Mouse (Mus musculus): Measurements from ENCODE around the gene Gjb3. TPM values are rescaled to one million over a fixed set of nuclear protein-coding genes. Genes with fewer than 3 reads are reported as not detected.

Gjb3 gene
- polyA plus RNA-seq, 1 experiment: 2.0 TPM

DNA sequence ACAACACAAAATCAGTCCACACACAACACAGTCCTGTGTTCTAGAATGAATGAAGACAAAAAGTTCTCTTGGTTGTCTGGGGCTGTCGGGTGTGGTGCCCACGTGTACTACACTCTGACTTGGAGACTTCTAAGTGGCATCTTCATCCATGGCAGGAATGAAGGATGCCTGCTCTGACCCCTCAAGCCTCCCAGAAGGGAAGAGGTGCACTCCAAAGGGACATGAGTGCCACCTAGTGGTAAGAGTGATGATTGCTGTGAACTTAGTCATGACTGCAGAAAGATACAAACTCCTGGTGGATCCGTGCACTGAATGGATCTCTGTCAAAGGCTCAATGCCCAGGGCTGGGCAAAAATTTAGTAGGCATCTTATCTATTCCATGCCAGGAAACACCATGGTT is 11.0 kb downstream of the Gjb3 start:
- Histone ChIP-seq H3K27ac (ENCODE audit: control insufficient read depth, insufficient read depth, low read length) (no peak overlapping the region), H3K4me1 (replicated peaks; ENCODE audit: control insufficient read depth, insufficient read depth, low read length) (no peaks in the 10 kb centered on the region), H3K4me3 (ENCODE audit: control insufficient read depth, insufficient read depth, low read length) (no peak overlapping the region), H3K27me3 (ENCODE audit: control insufficient read depth, insufficient read depth, low read length) (no peaks in the 10 kb centered on the region), H3K36me3 (ENCODE audit: control insufficient read depth, insufficient read depth, low read length) (no peaks in the 10 kb centered on the region)
- no peak for TF ChIP-seq POLR2A (IDR thresholded peaks at IDR 0.05; ENCODE audit: control insufficient read depth, extremely low read depth, insufficient read depth, low read length, poor library complexity)
- no peak for TF ChIP-seq CTCF (IDR thresholded peaks at IDR 0.05; ENCODE audit: borderline replicate concordance, control insufficient read depth, extremely low read depth, insufficient read depth, low read length, poor library complexity)
- DNase-seq: peak; percentile 65
- WGBS: 10% methylated on average over 3 of the region's 3 CpGs

DNA sequence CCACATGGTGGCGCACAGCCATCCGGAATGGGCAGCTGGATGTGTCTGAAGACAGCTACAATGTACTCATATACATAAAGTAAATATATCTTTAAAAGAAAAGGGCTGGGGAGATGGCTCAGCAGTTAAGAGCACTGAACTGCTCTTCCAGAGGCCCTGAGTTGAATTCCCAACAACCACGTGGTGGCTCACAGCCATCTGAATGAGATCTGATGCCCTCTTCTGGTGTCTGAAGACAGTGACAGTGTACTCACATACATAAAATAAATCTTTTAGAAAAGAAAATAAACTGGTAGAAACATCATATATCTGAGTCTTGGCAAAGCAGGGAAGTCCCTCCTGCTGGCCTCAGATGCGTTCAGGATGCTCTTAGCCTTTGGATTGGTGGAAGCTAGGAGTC is 13.5 kb downstream of the Gjb3 start:
- Histone ChIP-seq H3K27me3 (ENCODE audit: control insufficient read depth, insufficient read depth, low read length) (no peaks in the 10 kb centered on the region), H3K27ac (ENCODE audit: control insufficient read depth, insufficient read depth, low read length) (no peak overlapping the region), H3K4me1 (replicated peaks; ENCODE audit: control insufficient read depth, insufficient read depth, low read length) (peaks cover 6% of the 10 kb centered on the region; the same call in 1 of the 2 replicates), H3K36me3 (ENCODE audit: control insufficient read depth, insufficient read depth, low read length) (no peaks in the 10 kb centered on the region), H3K4me3 (ENCODE audit: control insufficient read depth, insufficient read depth, low read length) (no peak overlapping the region)
- 75% methylated on average over 4 of the region's 4 CpGs for WGBS
- TF ChIP-seq POLR2A (IDR thresholded peaks at IDR 0.05; ENCODE audit: control insufficient read depth, extremely low read depth, insufficient read depth, low read length, poor library complexity) (no peak), CTCF (IDR thresholded peaks at IDR 0.05; ENCODE audit: borderline replicate concordance, control insufficient read depth, extremely low read depth, insufficient read depth, low read length, poor library complexity) (no peak)
- no peak for DNase-seq

DNA sequence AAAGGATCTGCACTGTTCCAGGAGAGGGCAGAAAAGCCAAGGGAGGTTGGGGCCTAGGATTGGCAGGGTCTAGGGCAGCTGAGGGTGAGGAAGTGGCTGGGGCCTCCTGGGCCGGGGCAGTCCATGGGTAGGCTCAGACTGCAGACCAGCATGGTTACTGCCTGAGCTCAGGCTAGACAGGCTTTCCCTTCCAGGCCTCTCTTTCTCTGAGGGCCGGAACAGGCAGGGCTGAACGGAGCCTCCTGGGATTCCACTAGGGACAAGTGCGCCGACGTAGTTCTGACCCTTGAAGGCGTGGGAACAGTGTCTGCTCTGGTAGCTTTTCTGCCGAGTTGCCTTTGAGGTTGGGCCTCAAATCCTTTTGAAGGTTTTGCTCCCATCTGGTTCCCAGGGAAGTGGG is 14.9 kb downstream of the Gjb3 start:
- no peaks in the 10 kb centered on the region for H3K27me3 ChIP-seq (ENCODE audit: control insufficient read depth, insufficient read depth, low read length)
- 89% methylated on average over 8 of the region's 8 CpGs for WGBS
- peaks cover 6% of the 10 kb centered on the region; the same call in 1 of the 2 replicates for H3K4me1 ChIP-seq (replicated peaks; ENCODE audit: control insufficient read depth, insufficient read depth, low read length)
- no peak overlapping the region for H3K27ac ChIP-seq (ENCODE audit: control insufficient read depth, insufficient read depth, low read length)
- H3K4me3 ChIP-seq (ENCODE audit: control insufficient read depth, insufficient read depth, low read length): no peak overlapping the region
- H3K36me3 ChIP-seq (ENCODE audit: control insufficient read depth, insufficient read depth, low read length): no peaks in the 10 kb centered on the region
- DNase-seq: no peak
- TF ChIP-seq CTCF (IDR thresholded peaks at IDR 0.05; ENCODE audit: borderline replicate concordance, control insufficient read depth, extremely low read depth, insufficient read depth, low read length, poor library complexity): no peak
- TF ChIP-seq POLR2A (IDR thresholded peaks at IDR 0.05; ENCODE audit: control insufficient read depth, extremely low read depth, insufficient read depth, low read length, poor library complexity): no peak

DNA sequence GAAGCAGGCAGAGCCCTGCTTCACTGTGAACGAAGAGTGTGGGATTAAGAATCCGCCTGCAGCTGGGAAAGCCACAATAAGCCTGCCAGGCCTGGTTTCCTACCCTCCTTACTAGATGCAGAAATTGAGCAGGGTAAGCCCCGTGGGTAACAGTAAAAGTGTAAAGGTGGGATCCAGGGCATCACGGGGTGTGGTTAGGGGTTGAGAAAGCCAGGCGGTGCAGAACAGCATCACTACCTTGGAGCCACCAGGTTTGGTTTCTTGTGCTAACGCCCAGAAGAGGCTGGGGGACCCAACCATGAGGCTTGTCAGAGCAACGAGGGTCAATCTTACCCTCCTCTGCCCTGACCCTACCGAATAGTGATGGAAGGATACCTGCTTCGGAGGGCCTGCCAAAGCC is 16.1 kb downstream of the Gjb3 start:
- no peaks in the 10 kb centered on the region for H3K27me3 ChIP-seq (ENCODE audit: control insufficient read depth, insufficient read depth, low read length)
- no peak for DNase-seq
- H3K36me3 ChIP-seq (ENCODE audit: control insufficient read depth, insufficient read depth, low read length): no peaks in the 10 kb centered on the region
- H3K27ac ChIP-seq (ENCODE audit: control insufficient read depth, insufficient read depth, low read length): no peak overlapping the region
- peaks cover 6% of the 10 kb centered on the region; the same call in 1 of the 2 replicates for H3K4me1 ChIP-seq (replicated peaks; ENCODE audit: control insufficient read depth, insufficient read depth, low read length)
- 83% methylated on average over 9 of the region's 9 CpGs for WGBS
- no peak for TF ChIP-seq CTCF (IDR thresholded peaks at IDR 0.05; ENCODE audit: borderline replicate concordance, control insufficient read depth, extremely low read depth, insufficient read depth, low read length, poor library complexity)
- TF ChIP-seq POLR2A (IDR thresholded peaks at IDR 0.05; ENCODE audit: control insufficient read depth, extremely low read depth, insufficient read depth, low read length, poor library complexity): no peak
- H3K4me3 ChIP-seq (ENCODE audit: control insufficient read depth, insufficient read depth, low read length): no peak overlapping the region

DNA sequence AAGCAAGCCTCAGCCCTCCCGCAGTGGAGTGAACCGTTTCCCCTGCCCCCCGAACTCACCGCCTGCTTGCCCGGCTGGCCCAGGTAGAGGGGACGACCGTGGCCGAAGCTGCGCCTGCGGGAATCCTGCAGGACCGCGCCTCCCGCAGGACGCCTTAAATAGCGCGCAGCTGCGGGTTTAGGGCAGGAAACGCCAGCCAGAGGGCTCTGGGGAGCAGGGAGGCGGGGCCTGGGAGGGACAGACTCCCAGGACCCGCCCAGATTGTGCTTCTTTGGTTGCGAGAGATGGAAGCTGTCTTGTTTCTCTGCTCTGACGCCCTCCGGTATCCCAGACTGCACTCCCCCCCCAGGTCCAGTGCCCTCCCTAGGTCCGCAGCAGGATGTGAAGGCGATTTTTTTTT is 16.8 kb downstream of the Gjb3 start, which contains the start of gene Gja4:
Gene Gja4, minus strand, starts transcription at position 179 of the 400 bp plus-strand sequence.
- WGBS: under 1% methylated on average over 25 of the region's 25 CpGs

DNA sequence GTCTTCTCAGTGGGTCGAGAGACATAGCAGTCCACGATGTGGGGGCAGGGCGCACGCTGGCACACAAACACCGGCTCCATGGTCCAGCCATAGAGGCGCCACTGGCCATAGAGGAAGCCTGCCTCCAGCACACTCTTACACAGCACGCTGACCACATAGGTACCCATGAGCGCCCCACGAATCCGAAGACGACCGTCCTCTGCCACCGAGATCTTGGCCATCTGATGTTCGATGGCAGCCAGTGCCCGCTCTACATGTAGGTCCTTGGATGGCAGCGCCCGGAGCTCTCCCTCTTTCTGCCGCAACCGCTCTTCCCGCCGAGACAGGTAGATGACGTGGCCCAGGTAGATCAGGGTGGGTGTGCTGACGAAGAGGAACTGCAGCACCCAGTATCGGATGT is 18.3 kb downstream of the Gjb3 start:
- Histone ChIP-seq H3K27ac (ENCODE audit: control insufficient read depth, insufficient read depth, low read length) (no peak overlapping the region), H3K27me3 (ENCODE audit: control insufficient read depth, insufficient read depth, low read length) (no peaks in the 10 kb centered on the region), H3K4me3 (ENCODE audit: control insufficient read depth, insufficient read depth, low read length) (no peak overlapping the region), H3K36me3 (ENCODE audit: control insufficient read depth, insufficient read depth, low read length) (no peaks in the 10 kb centered on the region), H3K4me1 (replicated peaks; ENCODE audit: control insufficient read depth, insufficient read depth, low read length) (peaks cover 6% of the 10 kb centered on the region; the same call in 1 of the 2 replicates)
- 79% methylated on average over 24 of the region's 24 CpGs for WGBS
- TF ChIP-seq POLR2A (IDR thresholded peaks at IDR 0.05; ENCODE audit: control insufficient read depth, extremely low read depth, insufficient read depth, low read length, poor library complexity): no peak
- no peak for TF ChIP-seq CTCF (IDR thresholded peaks at IDR 0.05; ENCODE audit: borderline replicate concordance, control insufficient read depth, extremely low read depth, insufficient read depth, low read length, poor library complexity)
- no peak for DNase-seq

More for the DNA sequence above, 16.8 kb downstream of the Gjb3 start, which contains the start of gene Gja4:
- DNase-seq: peak; percentile 45
- H3K27ac ChIP-seq (ENCODE audit: control insufficient read depth, insufficient read depth, low read length): no peak within 1 kb of the TSS
- H3K36me3 ChIP-seq (ENCODE audit: control insufficient read depth, insufficient read depth, low read length): no peaks in the 10 kb centered on the region
- H3K4me3 ChIP-seq (ENCODE audit: control insufficient read depth, insufficient read depth, low read length): peak within 1 kb of the TSS; percentile 14
- peaks cover 6% of the 10 kb centered on the region; the same call in 1 of the 2 replicates for H3K4me1 ChIP-seq (replicated peaks; ENCODE audit: control insufficient read depth, insufficient read depth, low read length)
- no peaks in the 10 kb centered on the region for H3K27me3 ChIP-seq (ENCODE audit: control insufficient read depth, insufficient read depth, low read length)
- TF ChIP-seq POLR2A (IDR thresholded peaks at IDR 0.05; ENCODE audit: control insufficient read depth, extremely low read depth, insufficient read depth, low read length, poor library complexity) (no peak), CTCF (IDR thresholded peaks at IDR 0.05; ENCODE audit: borderline replicate concordance, control insufficient read depth, extremely low read depth, insufficient read depth, low read length, poor library complexity) (no peak)

DNA sequence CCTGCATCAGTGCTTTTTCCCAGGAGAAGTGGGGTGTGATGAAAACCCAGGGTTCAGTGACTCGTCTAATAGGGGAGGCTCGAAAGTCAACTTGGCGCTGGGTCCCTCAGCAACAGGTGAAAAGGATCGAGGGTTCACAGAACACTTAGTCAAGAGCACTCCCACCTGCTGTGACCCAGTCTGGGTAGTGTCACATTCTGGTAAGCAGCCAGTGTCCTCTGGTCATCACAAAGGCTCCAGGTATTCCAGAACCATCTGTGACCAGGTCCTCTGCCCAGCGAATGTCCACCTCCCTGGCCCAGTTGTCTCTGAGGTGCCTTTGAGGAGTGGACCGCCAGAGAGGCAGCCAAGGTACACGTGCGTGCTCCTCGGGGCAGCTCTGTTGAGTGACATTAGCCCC is 19.1 kb downstream of the Gjb3 start:
- Histone ChIP-seq H3K27ac (ENCODE audit: control insufficient read depth, insufficient read depth, low read length) (no peak overlapping the region), H3K4me1 (replicated peaks; ENCODE audit: control insufficient read depth, insufficient read depth, low read length) (peaks cover 6% of the 10 kb centered on the region; the same call in 1 of the 2 replicates), H3K4me3 (ENCODE audit: control insufficient read depth, insufficient read depth, low read length) (no peak overlapping the region), H3K36me3 (ENCODE audit: control insufficient read depth, insufficient read depth, low read length) (no peaks in the 10 kb centered on the region), H3K27me3 (ENCODE audit: control insufficient read depth, insufficient read depth, low read length) (no peaks in the 10 kb centered on the region)
- TF ChIP-seq CTCF (IDR thresholded peaks at IDR 0.05; ENCODE audit: borderline replicate concordance, control insufficient read depth, extremely low read depth, insufficient read depth, low read length, poor library complexity) (no peak), POLR2A (IDR thresholded peaks at IDR 0.05; ENCODE audit: control insufficient read depth, extremely low read depth, insufficient read depth, low read length, poor library complexity) (no peak)
- DNase-seq: no peak
- 81% methylated on average over 9 of the region's 9 CpGs for WGBS

Data from thymus, adult 2 months (tissue).